Mouse (Mus musculus): ENCODE results near the gene Ndufa4l2. TPM values are rescaled to one million over a fixed set of nuclear protein-coding genes. Genes with fewer than 3 reads are reported as not detected.
A peak's percentile ranks its signal among the peaks of the same experiment; 100 is the strongest.

Gene Ndufa4l2
- polyA plus RNA-seq, 1 experiment from 2014 or later: 2.6 TPM

- Histone ChIP-seq H3K4me3 (peak overlapping the region; percentile 69), H3K9me3 (peaks cover 11% of the 10 kb centered on the region; the same call in 1 of the 2 replicates), H3K27ac (peak overlapping the region; percentile 87), H3K4me1 (peaks cover 68% of the 10 kb centered on the region), H3K36me3 (replicated peaks) (peaks cover 41% of the 10 kb centered on the region), H3K27me3 (ENCODE audit: poor library complexity, severe bottlenecking) (peaks cover 85% of the 10 kb centered on the region)
- 14% methylated on average over 12 of the region's 12 CpGs for WGBS
- no peak for DNase-seq (ENCODE audit: extremely low spot score, low spot score)
These were observed 6.9 kb downstream of the Ndufa4l2 start for GRCm38 (mm10) chr10:127521611-127522080.

GRCm38 (mm10) chr10:127522088-127522581 lies 7.4 kb downstream of the Ndufa4l2 start, which contains the start of gene Shmt2:
Gene Shmt2 (minus strand): TSS chr10:127522444.
- peaks cover 68% of the 10 kb centered on the region for H3K4me1 ChIP-seq
- H3K27ac ChIP-seq: peak within 1 kb of the TSS; percentile 87
- DNase-seq (ENCODE audit: extremely low spot score, low spot score): peak; percentile 89
- H3K27me3 ChIP-seq (ENCODE audit: poor library complexity, severe bottlenecking): peaks cover 85% of the 10 kb centered on the region
- peaks cover 38% of the 10 kb centered on the region for H3K36me3 ChIP-seq (replicated peaks)
- under 1% methylated on average over 21 of the region's 21 CpGs for WGBS
- H3K4me3 ChIP-seq: peak within 1 kb of the TSS; percentile 69
- H3K9me3 ChIP-seq: peaks cover 11% of the 10 kb centered on the region; the same call in 1 of the 2 replicates

- peak overlapping the region; percentile 42 for H3K4me3 ChIP-seq
- H3K9me3 ChIP-seq: peaks cover 3% of the 10 kb centered on the region; the same call in 1 of the 2 replicates
- peaks cover 12% of the 10 kb centered on the region for H3K36me3 ChIP-seq (replicated peaks)
- peaks cover 85% of the 10 kb centered on the region for H3K27me3 ChIP-seq (ENCODE audit: poor library complexity, severe bottlenecking)
- H3K4me1 ChIP-seq: peaks cover 83% of the 10 kb centered on the region
- WGBS: under 1% methylated on average over 23 of the region's 23 CpGs
- DNase-seq (ENCODE audit: extremely low spot score, low spot score): no peak
- H3K27ac ChIP-seq: peak overlapping the region; percentile 32; the same call in 1 of the 2 replicates
These were observed 10.0 kb downstream of the Ndufa4l2 start for GRCm38 (mm10) chr10:127524646-127525255.

- H3K9me3 ChIP-seq: no peaks in the 10 kb centered on the region
- peaks cover 81% of the 10 kb centered on the region for H3K4me1 ChIP-seq
- 2% methylated on average over 26 of the region's 26 CpGs for WGBS
- H3K27ac ChIP-seq: peak overlapping the region; percentile 35; the same call in 1 of the 2 replicates
- H3K27me3 ChIP-seq (ENCODE audit: poor library complexity, severe bottlenecking): peaks cover 85% of the 10 kb centered on the region
- H3K36me3 ChIP-seq (replicated peaks): no peaks in the 10 kb centered on the region
- H3K4me3 ChIP-seq: peak overlapping the region; percentile 42
- DNase-seq (ENCODE audit: extremely low spot score, low spot score): no peak
These were observed 11.3 kb downstream of the Ndufa4l2 start for GRCm38 (mm10) chr10:127526048-127526447.

GRCm38 (mm10) chr10:127526681-127527080 lies 11.9 kb downstream of the Ndufa4l2 start:
- WGBS: under 1% methylated on average over 26 of the region's 26 CpGs
- DNase-seq (ENCODE audit: extremely low spot score, low spot score): peak; percentile 72
- Histone ChIP-seq H3K4me3 (peak overlapping the region; percentile 42), H3K36me3 (replicated peaks) (no peaks in the 10 kb centered on the region), H3K4me1 (peaks cover 81% of the 10 kb centered on the region), H3K27me3 (ENCODE audit: poor library complexity, severe bottlenecking) (peaks cover 92% of the 10 kb centered on the region), H3K9me3 (no peaks in the 10 kb centered on the region), H3K27ac (no peak overlapping the region)

GRCm38 (mm10) chr10:127527481-127527880 lies 12.7 kb downstream of the Ndufa4l2 start:
- Histone ChIP-seq H3K4me1 (peaks cover 85% of the 10 kb centered on the region), H3K36me3 (replicated peaks) (no peaks in the 10 kb centered on the region), H3K9me3 (no peaks in the 10 kb centered on the region), H3K4me3 (peak overlapping the region; percentile 19; the same call in 1 of the 2 replicates), H3K27ac (0 out of 2 replicates have a peak overlapping the region, but pooled peaks have one; percentile 22), H3K27me3 (ENCODE audit: poor library complexity, severe bottlenecking) (peaks cover 100% of the 10 kb centered on the region)
- whole genome bisulfite sequencing: 2% methylated on average over 17 of the region's 17 CpGs
- DNase-seq (ENCODE audit: extremely low spot score, low spot score): no peak

GRCm38 (mm10) chr10:127530945-127531344 lies 16.2 kb downstream of the Ndufa4l2 start:
- DNase-seq (ENCODE audit: extremely low spot score, low spot score): no peak
- H3K9me3 ChIP-seq: no peaks in the 10 kb centered on the region
- H3K4me1 ChIP-seq: peaks cover 93% of the 10 kb centered on the region
- no peaks in the 10 kb centered on the region for H3K36me3 ChIP-seq (replicated peaks)
- H3K27me3 ChIP-seq (ENCODE audit: poor library complexity, severe bottlenecking): peaks cover 100% of the 10 kb centered on the region
- H3K4me3 ChIP-seq: peak overlapping the region; percentile 53
- under 1% methylated on average over 24 of the region's 25 CpGs for WGBS
- peak overlapping the region; percentile 25; the same call in 1 of the 2 replicates for H3K27ac ChIP-seq

GRCm38 (mm10) chr10:127531548-127531947 lies 16.8 kb downstream of the Ndufa4l2 start:
- Histone ChIP-seq H3K4me1 (peaks cover 93% of the 10 kb centered on the region), H3K36me3 (replicated peaks) (no peaks in the 10 kb centered on the region), H3K27ac (no peak overlapping the region; the same call in 1 of the 2 replicates), H3K4me3 (peak overlapping the region; percentile 53), H3K9me3 (no peaks in the 10 kb centered on the region), H3K27me3 (ENCODE audit: poor library complexity, severe bottlenecking) (peaks cover 100% of the 10 kb centered on the region)
- WGBS: 0% methylated on average over 4 of the region's 4 CpGs
- DNase-seq (ENCODE audit: extremely low spot score, low spot score): no peak

- Histone ChIP-seq H3K9me3 (no peaks in the 10 kb centered on the region), H3K4me3 (peak within 1 kb of the TSS; percentile 53), H3K27me3 (ENCODE audit: poor library complexity, severe bottlenecking) (peaks cover 84% of the 10 kb centered on the region), H3K36me3 (replicated peaks) (peaks cover 11% of the 10 kb centered on the region), H3K4me1 (peaks cover 80% of the 10 kb centered on the region), H3K27ac (peak within 1 kb of the TSS; percentile 48; the same call in 1 of the 2 replicates)
- DNase-seq (ENCODE audit: extremely low spot score, low spot score): no peak
- WGBS: under 1% methylated on average over 66 of the region's 78 CpGs
These were observed 19.5 kb downstream of the Ndufa4l2 start, which contains the start of gene Nxph4 for GRCm38 (mm10) chr10:127534036-127534928. Gene Nxph4 (minus strand): TSS chr10:127534559.

GRCm38 (mm10) chr10:127534929-127535384 lies 20.2 kb downstream of the Ndufa4l2 start:
- no peak for DNase-seq (ENCODE audit: extremely low spot score, low spot score)
- Histone ChIP-seq H3K36me3 (replicated peaks) (peaks cover 18% of the 10 kb centered on the region), H3K9me3 (no peaks in the 10 kb centered on the region), H3K4me3 (peak overlapping the region; percentile 53), H3K4me1 (peaks cover 74% of the 10 kb centered on the region), H3K27me3 (ENCODE audit: poor library complexity, severe bottlenecking) (peaks cover 77% of the 10 kb centered on the region), H3K27ac (peak overlapping the region; percentile 48; the same call in 1 of the 2 replicates)
- WGBS: 2% methylated on average over 30 of the region's 30 CpGs

- peak; percentile 61 for DNase-seq (ENCODE audit: extremely low spot score, low spot score)
- H3K4me3 ChIP-seq: no peak overlapping the region
- peaks cover 36% of the 10 kb centered on the region for H3K36me3 ChIP-seq (replicated peaks)
- peaks cover 57% of the 10 kb centered on the region for H3K4me1 ChIP-seq
- 12% methylated on average over 8 of the region's 8 CpGs for WGBS
- H3K27me3 ChIP-seq (ENCODE audit: poor library complexity, severe bottlenecking): peaks cover 59% of the 10 kb centered on the region
- H3K9me3 ChIP-seq: no peaks in the 10 kb centered on the region
- no peak overlapping the region for H3K27ac ChIP-seq
These were observed 22.0 kb downstream of the Ndufa4l2 start for GRCm38 (mm10) chr10:127536586-127537314.

Measured in forebrain, embryonic 10.5 days (tissue).